Mouse (Mus musculus): ENCODE results near the gene Gnaq. TPM values are rescaled to one million over a fixed set of nuclear protein-coding genes. Genes with fewer than 3 reads are reported as not detected.
A peak's percentile ranks its signal among the peaks of the same experiment; 100 is the strongest.

Gnaq gene
- polyA plus RNA-seq, 1 experiment, result 244 TPM

DNA sequence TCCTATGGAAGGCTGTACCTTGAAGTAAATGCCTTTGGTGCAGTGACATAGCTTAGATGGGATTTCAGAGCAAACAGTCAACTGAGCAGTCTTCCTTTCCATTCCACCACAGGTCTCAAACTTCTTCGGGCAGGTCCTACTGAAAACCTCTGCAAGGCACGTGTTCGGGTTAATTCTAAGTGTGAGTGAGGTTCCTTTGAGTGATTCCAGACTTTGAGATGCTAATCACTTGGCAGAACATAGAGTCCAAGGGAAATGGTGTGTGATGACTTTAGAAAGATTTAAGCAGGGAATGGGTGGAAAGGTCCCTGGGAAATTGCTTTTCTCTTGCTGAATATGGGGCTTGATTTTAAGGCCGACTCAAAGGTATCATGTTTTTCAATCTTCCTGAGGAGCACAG is 14.2 kb upstream of the Gnaq start:
- TF ChIP-seq POLR2A (IDR thresholded peaks at IDR 0.05; ENCODE audit: insufficient read depth, low read depth, low read length) (no peak), CTCF (IDR thresholded peaks at IDR 0.05; ENCODE audit: insufficient read depth, low read depth, low read length) (no peak)
- Histone ChIP-seq H3K4me3 (ENCODE audit: insufficient read depth, low read depth, low read length) (no peak overlapping the region), H3K4me1 (ENCODE audit: control insufficient read depth, insufficient read depth, low read length) (0 out of 2 replicates have a peak, but pooled peaks cover 4% of the 10 kb centered on the region), H3K27ac (ENCODE audit: insufficient read depth, low read depth, low read length) (no peak overlapping the region)
- WGBS, result 72% methylated on average over 4 of the region's 4 CpGs

DNA sequence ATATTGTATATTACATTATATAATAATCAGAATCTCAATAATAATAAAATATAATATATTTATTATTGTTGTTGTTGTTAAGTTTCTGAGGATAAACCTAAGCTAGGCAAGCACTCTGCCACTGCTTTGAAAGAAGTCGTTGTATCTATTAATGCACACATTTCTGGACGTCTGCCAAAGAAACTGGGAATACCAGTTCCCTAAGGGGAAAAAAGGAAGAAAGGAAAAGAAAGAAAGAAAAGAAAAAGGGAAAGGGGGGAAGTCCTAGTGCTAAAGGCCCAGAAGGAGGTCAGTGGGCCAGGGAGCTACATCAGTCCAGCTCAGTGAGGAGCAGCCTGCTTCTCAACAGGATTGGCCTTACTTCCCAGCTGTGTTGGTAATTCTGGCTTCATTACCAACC is 11.3 kb upstream of the Gnaq start:
- no peak overlapping the region for H3K27ac ChIP-seq (ENCODE audit: insufficient read depth, low read depth, low read length)
- H3K4me1 ChIP-seq (ENCODE audit: control insufficient read depth, insufficient read depth, low read length), result no peaks in the 10 kb centered on the region
- H3K4me3 ChIP-seq (ENCODE audit: insufficient read depth, low read depth, low read length), result no peak overlapping the region
- no peak for TF ChIP-seq CTCF (IDR thresholded peaks at IDR 0.05; ENCODE audit: insufficient read depth, low read depth, low read length)
- no peak for TF ChIP-seq POLR2A (IDR thresholded peaks at IDR 0.05; ENCODE audit: insufficient read depth, low read depth, low read length)
- 11% methylated on average over 2 of the region's 2 CpGs for WGBS

DNA sequence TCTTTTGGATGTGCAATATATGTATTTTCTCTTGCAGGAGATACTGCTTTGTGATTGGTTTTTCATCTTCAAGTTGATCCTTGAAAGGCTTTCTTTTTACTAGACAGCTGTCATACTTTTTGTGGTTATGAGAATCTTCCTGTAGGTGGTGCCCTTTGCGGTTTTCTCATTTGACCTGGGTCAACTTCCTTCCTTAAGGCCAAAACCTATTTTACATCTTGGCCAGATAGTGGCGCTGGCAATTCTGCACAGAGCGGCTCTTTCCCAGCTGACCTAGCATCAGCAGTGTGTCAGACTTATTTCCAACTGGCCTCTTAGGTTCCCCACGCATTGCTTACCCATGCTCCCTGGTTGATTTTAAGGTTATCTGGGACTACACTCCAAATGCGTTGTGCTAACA is 3.9 kb upstream of the Gnaq start:
- no peaks in the 10 kb centered on the region for H3K4me1 ChIP-seq (ENCODE audit: control insufficient read depth, insufficient read depth, low read length)
- H3K27ac ChIP-seq (ENCODE audit: insufficient read depth, low read depth, low read length), result no peak overlapping the region
- 58% methylated on average over 5 of the region's 5 CpGs for WGBS
- H3K4me3 ChIP-seq (ENCODE audit: insufficient read depth, low read depth, low read length), result no peak overlapping the region
- no peak for TF ChIP-seq POLR2A (IDR thresholded peaks at IDR 0.05; ENCODE audit: insufficient read depth, low read depth, low read length)
- TF ChIP-seq CTCF (IDR thresholded peaks at IDR 0.05; ENCODE audit: insufficient read depth, low read depth, low read length), result no peak

DNA sequence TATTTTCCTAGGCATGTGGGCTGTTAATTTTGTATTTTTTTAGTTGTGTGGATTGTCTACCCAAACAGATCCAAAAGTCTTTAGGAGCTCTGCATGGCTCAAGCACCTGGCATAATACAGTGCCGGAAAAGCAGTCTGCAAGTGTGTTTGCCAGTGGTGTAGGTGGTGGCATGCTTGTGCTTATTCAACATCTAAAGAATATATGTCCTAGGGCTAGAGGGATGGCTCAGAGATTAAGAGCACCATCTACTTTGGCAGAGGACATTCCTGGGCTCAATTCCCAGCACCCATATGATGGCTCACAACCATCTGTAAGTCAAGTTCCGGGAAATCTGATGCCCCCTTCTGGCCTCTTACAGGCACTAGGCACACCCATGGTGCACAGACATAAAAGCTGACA is 3.5 kb upstream of the Gnaq start:
- Histone ChIP-seq H3K4me1 (ENCODE audit: control insufficient read depth, insufficient read depth, low read length) (no peaks in the 10 kb centered on the region), H3K27ac (ENCODE audit: insufficient read depth, low read depth, low read length) (no peak overlapping the region), H3K4me3 (ENCODE audit: insufficient read depth, low read depth, low read length) (no peak overlapping the region)
- 94% methylated on average over 2 of the region's 2 CpGs for WGBS
- TF ChIP-seq POLR2A (IDR thresholded peaks at IDR 0.05; ENCODE audit: insufficient read depth, low read depth, low read length) (no peak), CTCF (IDR thresholded peaks at IDR 0.05; ENCODE audit: insufficient read depth, low read depth, low read length) (no peak)

DNA sequence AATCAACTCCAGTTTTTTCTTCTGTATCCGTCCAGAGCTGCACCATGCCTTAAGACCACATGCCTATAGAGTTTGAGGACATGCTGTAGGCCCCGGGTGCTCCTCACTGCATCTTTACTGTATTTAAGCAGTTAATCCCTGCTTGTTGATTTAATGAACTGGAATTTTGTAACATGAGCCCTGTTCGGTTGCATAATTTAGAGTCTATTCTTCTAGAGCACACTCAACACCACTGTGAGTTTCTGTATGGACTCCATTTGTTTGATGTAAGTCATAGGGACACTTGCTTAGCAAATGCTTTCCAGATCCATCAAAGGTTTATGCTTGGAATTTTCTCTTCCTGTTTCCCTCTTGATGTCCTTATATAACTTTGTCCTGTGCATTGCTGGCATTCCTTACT is 2.2 kb upstream of the Gnaq start:
- no peak for TF ChIP-seq CTCF (IDR thresholded peaks at IDR 0.05; ENCODE audit: insufficient read depth, low read depth, low read length)
- TF ChIP-seq POLR2A (IDR thresholded peaks at IDR 0.05; ENCODE audit: insufficient read depth, low read depth, low read length), result no peak
- 66% methylated on average over 3 of the region's 3 CpGs for WGBS
- H3K4me1 ChIP-seq (ENCODE audit: control insufficient read depth, insufficient read depth, low read length), result peaks cover 4% of the 10 kb centered on the region
- H3K4me3 ChIP-seq (ENCODE audit: insufficient read depth, low read depth, low read length), result no peak overlapping the region
- no peak overlapping the region for H3K27ac ChIP-seq (ENCODE audit: insufficient read depth, low read depth, low read length)

DNA sequence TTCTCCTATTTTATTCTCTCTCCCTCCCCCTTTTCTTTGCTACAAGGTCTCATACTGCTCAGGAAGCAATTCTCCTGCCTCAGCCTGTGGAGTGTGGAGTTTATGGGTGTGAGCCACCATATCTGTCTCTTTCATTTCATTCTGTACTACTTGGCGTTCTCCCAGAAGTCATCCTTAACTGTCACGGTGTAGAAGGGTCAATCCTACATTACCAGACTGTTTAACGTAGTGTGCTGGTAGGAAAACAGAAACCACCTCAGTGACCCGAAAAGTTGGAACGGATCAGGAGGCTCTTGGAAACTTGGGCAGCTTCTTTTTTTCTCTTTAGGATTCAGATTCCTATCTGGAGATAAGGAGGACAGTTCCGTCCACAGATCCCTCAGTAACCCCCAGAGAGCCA is 800 bp upstream of the Gnaq start:
- no peak for TF ChIP-seq CTCF (IDR thresholded peaks at IDR 0.05; ENCODE audit: insufficient read depth, low read depth, low read length)
- no peak for TF ChIP-seq POLR2A (IDR thresholded peaks at IDR 0.05; ENCODE audit: insufficient read depth, low read depth, low read length)
- WGBS, result 11% methylated on average over 6 of the region's 6 CpGs
- H3K4me3 ChIP-seq (ENCODE audit: insufficient read depth, low read depth, low read length), result peak overlapping the region; percentile 99
- peak overlapping the region; percentile 50 for H3K27ac ChIP-seq (ENCODE audit: insufficient read depth, low read depth, low read length)
- H3K4me1 ChIP-seq (ENCODE audit: control insufficient read depth, insufficient read depth, low read length), result peaks cover 4% of the 10 kb centered on the region

DNA sequence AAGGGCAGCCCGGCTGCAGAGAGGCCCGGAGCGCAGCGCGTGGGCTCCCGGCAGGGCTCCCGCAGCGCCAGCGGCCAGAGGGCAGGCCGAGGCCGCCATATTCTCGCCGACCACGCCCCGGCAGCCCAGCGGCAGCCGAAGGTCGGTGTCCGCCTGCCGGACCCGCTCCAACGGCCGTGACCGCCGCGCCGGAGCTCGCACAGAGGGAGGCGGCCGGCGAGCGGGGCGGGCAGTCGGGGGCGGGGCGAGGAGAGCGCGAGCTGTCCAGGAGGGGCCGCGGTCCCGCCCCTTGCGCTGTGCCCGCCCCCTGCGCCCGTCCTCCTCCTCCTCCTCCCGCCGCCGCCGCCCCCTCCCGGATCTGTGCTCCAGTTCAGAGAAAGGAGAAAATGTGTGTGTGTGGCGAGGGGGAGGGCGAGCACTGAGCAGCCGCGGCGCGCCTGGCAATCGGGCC is 266 bp upstream of the Gnaq start:
- H3K27ac ChIP-seq (ENCODE audit: insufficient read depth, low read depth, low read length), result peak overlapping the region; percentile 50
- peaks cover 4% of the 10 kb centered on the region for H3K4me1 ChIP-seq (ENCODE audit: control insufficient read depth, insufficient read depth, low read length)
- WGBS, result 2% methylated on average over 54 of the region's 57 CpGs
- TF ChIP-seq POLR2A (IDR thresholded peaks at IDR 0.05; ENCODE audit: insufficient read depth, low read depth, low read length), result 0 out of 2 replicates have a peak, but pooled peaks have one; percentile 25
- no peak for TF ChIP-seq CTCF (IDR thresholded peaks at IDR 0.05; ENCODE audit: insufficient read depth, low read depth, low read length)
- peak overlapping the region; percentile 99 for H3K4me3 ChIP-seq (ENCODE audit: insufficient read depth, low read depth, low read length)

DNA sequence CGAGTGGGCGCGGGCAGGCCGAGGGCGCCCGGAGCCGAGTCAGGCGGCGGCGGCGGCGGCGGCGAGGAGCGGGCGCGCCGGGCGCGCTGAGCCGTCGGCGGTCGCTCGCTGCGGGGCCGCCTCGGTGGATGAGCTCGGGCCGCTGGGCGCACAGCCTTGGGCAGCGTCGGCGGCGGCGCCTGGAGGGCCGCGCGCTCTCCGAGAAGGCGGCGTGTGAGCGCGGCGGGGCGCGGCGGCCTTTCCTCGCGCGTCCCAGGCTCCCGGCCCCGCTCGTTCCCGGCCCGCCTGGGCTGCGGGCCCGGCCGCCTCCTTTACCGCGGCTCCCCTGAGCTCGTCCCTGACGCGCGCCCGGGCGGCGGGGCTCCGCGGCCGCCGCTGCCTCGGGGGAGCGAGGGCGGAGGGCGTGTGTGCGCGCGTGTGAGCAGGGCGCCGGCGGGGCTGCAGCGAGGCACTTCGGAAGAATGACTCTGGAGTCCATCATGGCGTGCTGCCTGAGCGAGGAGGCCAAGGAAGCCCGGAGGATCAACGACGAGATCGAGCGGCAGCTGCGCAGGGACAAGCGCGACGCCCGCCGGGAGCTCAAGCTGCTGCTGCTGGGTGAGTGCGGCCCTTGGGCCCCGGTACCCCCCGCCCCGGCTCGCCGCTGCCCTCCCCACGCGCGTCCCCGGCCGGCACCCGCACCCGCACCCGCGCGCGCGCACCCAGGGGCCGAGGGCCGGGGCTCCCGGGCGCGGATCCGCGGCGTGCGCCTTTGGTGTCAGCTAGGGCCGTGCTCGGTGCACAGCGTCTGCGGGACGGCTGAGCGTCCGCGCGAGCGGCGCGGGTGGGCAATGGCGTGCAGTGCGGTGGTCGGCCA is 462 bp downstream of the Gnaq start:
- 6% methylated on average over 137 of the region's 139 CpGs for WGBS
- TF ChIP-seq POLR2A (IDR thresholded peaks at IDR 0.05; ENCODE audit: insufficient read depth, low read depth, low read length) (peak; percentile 39; the same call in 1 of the 2 replicates), CTCF (IDR thresholded peaks at IDR 0.05; ENCODE audit: insufficient read depth, low read depth, low read length) (no peak)
- H3K4me1 ChIP-seq (ENCODE audit: control insufficient read depth, insufficient read depth, low read length), result peaks cover 4% of the 10 kb centered on the region
- H3K27ac ChIP-seq (ENCODE audit: insufficient read depth, low read depth, low read length), result peak overlapping the region; percentile 96
- H3K4me3 ChIP-seq (ENCODE audit: insufficient read depth, low read depth, low read length), result peak overlapping the region; percentile 99

DNA sequence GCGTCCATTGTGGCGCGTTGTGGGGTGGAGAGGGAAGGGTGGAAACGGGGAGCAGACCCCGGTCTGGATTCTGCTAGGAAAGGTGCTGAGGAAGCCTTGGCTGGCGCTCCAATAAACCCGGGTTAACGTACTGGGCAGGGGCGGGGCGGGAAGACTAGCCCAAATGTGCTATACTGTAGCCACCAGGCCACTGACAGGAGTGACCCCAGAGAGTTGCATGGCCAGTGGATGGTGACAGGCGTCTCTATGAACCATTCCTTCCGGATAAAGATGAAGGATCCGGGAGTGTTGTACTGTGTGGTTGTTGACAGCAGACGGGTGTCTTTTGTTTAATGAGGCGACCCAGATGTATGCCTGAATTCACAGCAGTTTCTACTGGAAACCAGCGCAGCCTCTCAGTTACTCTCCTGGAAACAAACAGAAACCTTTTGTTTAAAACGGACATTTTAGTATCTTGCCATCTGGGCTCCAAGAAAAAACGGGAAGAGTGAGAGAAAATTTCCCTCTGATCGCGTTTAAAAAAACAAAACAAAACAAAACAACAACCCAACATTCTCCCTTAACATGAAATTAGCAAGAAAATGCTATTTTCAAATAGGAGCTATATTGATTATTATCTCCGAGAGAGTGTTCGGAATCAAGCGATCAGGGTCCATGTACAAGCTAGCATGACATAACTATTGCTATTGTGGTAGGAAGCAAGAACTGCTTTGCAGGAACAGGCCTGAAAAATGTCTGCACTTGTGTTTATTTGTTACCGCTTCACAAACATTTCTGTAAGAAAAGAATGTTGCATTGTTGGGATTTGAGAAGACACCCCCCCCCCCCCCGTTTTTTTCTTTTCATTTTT is 1.3 kb downstream of the Gnaq start:
- H3K4me3 ChIP-seq (ENCODE audit: insufficient read depth, low read depth, low read length), result peak overlapping the region; percentile 99
- no peak for TF ChIP-seq POLR2A (IDR thresholded peaks at IDR 0.05; ENCODE audit: insufficient read depth, low read depth, low read length)
- TF ChIP-seq CTCF (IDR thresholded peaks at IDR 0.05; ENCODE audit: insufficient read depth, low read depth, low read length), result no peak
- H3K27ac ChIP-seq (ENCODE audit: insufficient read depth, low read depth, low read length), result peak overlapping the region; percentile 96
- peaks cover 7% of the 10 kb centered on the region for H3K4me1 ChIP-seq (ENCODE audit: control insufficient read depth, insufficient read depth, low read length)
- WGBS, result 1% methylated on average over 25 of the region's 25 CpGs
